Mouse (Mus musculus) kidney, adult 9 months (tissue): ENCODE measurements around the gene Gm1553.

Experiments used
- DNase-seq: peaks from one replicate; pipeline ENCODE4 v3.0.0; 2022

Gene Gm1553

GRCm38 (mm10) chr10:82492518-82492917 lies at the start of gene Gm1553:
Gene Gm1553 (minus strand): TSS chr10:82492618.
- no peak for DNase-seq
